Mouse (Mus musculus): Measurements from ENCODE around the gene Trpv1. TPM values are rescaled to one million over a fixed set of nuclear protein-coding genes. Genes with fewer than 3 reads are reported as not detected.

The Trpv1 gene
- polyA plus RNA-seq, 1 experiment from 2014 or later, result not detected

- Histone ChIP-seq H3K4me3 (replicated peaks) (no peak overlapping the region), H3K9me3 (replicated peaks) (no peaks in the 10 kb centered on the region), H3K4me2 (no peak overlapping the region), H3K27me3 (no peaks in the 10 kb centered on the region), H3K36me3 (no peaks in the 10 kb centered on the region), H3K27ac (no peak overlapping the region), H3K4me1 (replicated peaks) (no peaks in the 10 kb centered on the region), H3K9ac (no peak overlapping the region)
- ATAC-seq (ENCODE audit: low read depth), result no peak
- no peak for DNase-seq
- WGBS (ENCODE audit: insufficient replicate concordance), result 57% methylated on average over 9 of the region's 9 CpGs
Observed at GRCm38 (mm10) chr11:73283369-73283768, 49.3 kb downstream of the Trpv1 start.

GRCm38 (mm10) chr11:73283926-73284325 is 49.8 kb downstream of the Trpv1 start:
- 24% methylated on average over 1 of the region's 1 CpGs for WGBS (ENCODE audit: insufficient replicate concordance)
- DNase-seq (no peak), ATAC-seq (ENCODE audit: low read depth) (no peak)
- no peak overlapping the region for H3K4me2 ChIP-seq
- H3K9me3 ChIP-seq (replicated peaks), result no peaks in the 10 kb centered on the region
- H3K4me1 ChIP-seq (replicated peaks), result no peaks in the 10 kb centered on the region
- no peaks in the 10 kb centered on the region for H3K27me3 ChIP-seq
- no peak overlapping the region for H3K9ac ChIP-seq
- no peak overlapping the region for H3K27ac ChIP-seq
- H3K36me3 ChIP-seq, result no peaks in the 10 kb centered on the region
- H3K4me3 ChIP-seq (replicated peaks), result no peak overlapping the region

DNA sequence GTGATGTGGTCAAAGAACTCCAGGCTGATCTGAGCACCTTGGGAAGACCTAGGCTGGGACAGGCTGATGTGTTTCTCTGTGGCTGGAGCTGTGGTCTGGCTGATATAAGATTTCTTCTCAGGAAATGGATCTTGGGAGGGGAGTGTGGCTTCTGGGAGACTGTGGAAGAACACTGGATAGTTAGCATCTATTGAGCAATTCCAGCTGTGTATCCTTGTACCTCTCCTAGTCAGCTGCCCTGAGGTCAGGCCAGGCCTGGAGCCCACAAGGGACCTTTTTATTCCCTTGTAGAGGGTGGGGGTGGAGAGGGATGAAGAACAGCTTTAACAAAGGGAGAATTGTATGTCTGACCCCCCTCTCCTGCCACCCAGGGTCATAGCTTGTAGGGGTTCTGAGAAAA is 50.3 kb downstream of the Trpv1 start:
- ATAC-seq (ENCODE audit: low read depth) (no peak), DNase-seq (no peak)
- Histone ChIP-seq H3K4me2 (no peak overlapping the region), H3K36me3 (no peaks in the 10 kb centered on the region), H3K27ac (no peak overlapping the region), H3K4me1 (replicated peaks) (no peaks in the 10 kb centered on the region), H3K9ac (no peak overlapping the region), H3K9me3 (replicated peaks) (no peaks in the 10 kb centered on the region), H3K4me3 (replicated peaks) (no peak overlapping the region), H3K27me3 (no peaks in the 10 kb centered on the region)

GRCm38 (mm10) chr11:73289621-73290020 is 55.5 kb downstream of the Trpv1 start:
- no peaks in the 10 kb centered on the region for H3K27me3 ChIP-seq
- no peaks in the 10 kb centered on the region for H3K36me3 ChIP-seq
- no peak overlapping the region for H3K4me2 ChIP-seq
- no peaks in the 10 kb centered on the region for H3K9me3 ChIP-seq (replicated peaks)
- WGBS (ENCODE audit: insufficient replicate concordance), result 64% methylated on average over 1 of the region's 1 CpGs
- no peaks in the 10 kb centered on the region for H3K4me1 ChIP-seq (replicated peaks)
- H3K4me3 ChIP-seq (replicated peaks), result no peak overlapping the region
- DNase-seq (no peak), ATAC-seq (ENCODE audit: low read depth) (no peak)
- H3K27ac ChIP-seq, result no peak overlapping the region
- no peak overlapping the region for H3K9ac ChIP-seq

GRCm38 (mm10) chr11:73303123-73303522 is 69.0 kb downstream of the Trpv1 start:
- Histone ChIP-seq H3K9me3 (replicated peaks) (no peaks in the 10 kb centered on the region), H3K4me1 (replicated peaks) (no peaks in the 10 kb centered on the region), H3K4me3 (replicated peaks) (no peak overlapping the region), H3K4me2 (no peak overlapping the region), H3K9ac (no peak overlapping the region), H3K27ac (no peak overlapping the region), H3K27me3 (no peaks in the 10 kb centered on the region), H3K36me3 (no peaks in the 10 kb centered on the region)
- ATAC-seq (ENCODE audit: low read depth) (no peak), DNase-seq (no peak)
- 45% methylated on average over 2 of the region's 2 CpGs for WGBS (ENCODE audit: insufficient replicate concordance)

Other genes starting within 250 kb of the Trpv1 start
- gene P2rx1, start 235.2 kb upstream of the Trpv1 start, polyA plus RNA-seq (2015; fragmentation: Nextera tagmentation; extraction: Ambion mirVana), result 8.7 and 8.9 TPM in 2 replicates
- 0.79 and 0.90 TPM in 2 replicates for gene Camkk1, start 215.3 kb upstream of the Trpv1 start, polyA plus RNA-seq (2015; fragmentation: Nextera tagmentation; extraction: Ambion mirVana)
- gene Ncbp3, start 186.5 kb upstream of the Trpv1 start, polyA plus RNA-seq (2015; fragmentation: Nextera tagmentation; extraction: Ambion mirVana), result 5.7 and 6.2 TPM in 2 replicates
- gene Itgae, start 143.7 kb upstream of the Trpv1 start, polyA plus RNA-seq (2015; fragmentation: Nextera tagmentation; extraction: Ambion mirVana), result 0.12 TPM in 2 replicates
- 13.8 and 15.6 TPM in 2 replicates for gene Haspin, start 96.0 kb upstream of the Trpv1 start, polyA plus RNA-seq (2015; fragmentation: Nextera tagmentation; extraction: Ambion mirVana)
- gene P2rx5, start 73.9 kb upstream of the Trpv1 start, polyA plus RNA-seq (2015; fragmentation: Nextera tagmentation; extraction: Ambion mirVana), result 0.19 and 0.20 TPM in 2 replicates
- 97.4 and 98.5 TPM in 2 replicates for gene Emc6, start 57.3 kb upstream of the Trpv1 start, polyA plus RNA-seq (2015; fragmentation: Nextera tagmentation; extraction: Ambion mirVana)
- 32.1 and 34.8 TPM in 2 replicates for gene Tax1bp3, start 57.2 kb upstream of the Trpv1 start, polyA plus RNA-seq (2015; fragmentation: Nextera tagmentation; extraction: Ambion mirVana)
- gene Ctns, start 35.2 kb upstream of the Trpv1 start, polyA plus RNA-seq (2015; fragmentation: Nextera tagmentation; extraction: Ambion mirVana), result 6.2 and 7.6 TPM in 2 replicates
- 2.2 TPM in 2 replicates for gene Shpk, start 34.8 kb upstream of the Trpv1 start, polyA plus RNA-seq (2015; fragmentation: Nextera tagmentation; extraction: Ambion mirVana)
- 0.01 TPM in 1 of 2 replicates, not detected in the other for gene Trpv3, start 33.1 kb downstream of the Trpv1 start, polyA plus RNA-seq (2015; fragmentation: Nextera tagmentation; extraction: Ambion mirVana)
- 2.0 and 2.1 TPM in 2 replicates for gene Aspa, start 95.3 kb downstream of the Trpv1 start, polyA plus RNA-seq (2015; fragmentation: Nextera tagmentation; extraction: Ambion mirVana)
- not detected in 2 replicates for gene Gm49340, start 95.4 kb downstream of the Trpv1 start, polyA plus RNA-seq (2015; fragmentation: Nextera tagmentation; extraction: Ambion mirVana)
- gene Spata22, start 95.4 kb downstream of the Trpv1 start, polyA plus RNA-seq (2015; fragmentation: Nextera tagmentation; extraction: Ambion mirVana), result 1.2 and 2.7 TPM in 2 replicates
- gene Olfr20, start 116.5 kb downstream of the Trpv1 start, polyA plus RNA-seq (2015; fragmentation: Nextera tagmentation; extraction: Ambion mirVana), result not detected in 2 replicates
- gene Olfr376, start 137.0 kb downstream of the Trpv1 start, polyA plus RNA-seq (2015; fragmentation: Nextera tagmentation; extraction: Ambion mirVana), result not detected in 2 replicates
- gene Olfr1, start 165.3 kb downstream of the Trpv1 start, polyA plus RNA-seq (2015; fragmentation: Nextera tagmentation; extraction: Ambion mirVana), result not detected in 2 replicates
- not detected in 2 replicates for gene Olfr378, start 194.2 kb downstream of the Trpv1 start, polyA plus RNA-seq (2015; fragmentation: Nextera tagmentation; extraction: Ambion mirVana)
- not detected in 2 replicates for gene Olfr380, start 223.2 kb downstream of the Trpv1 start, polyA plus RNA-seq (2015; fragmentation: Nextera tagmentation; extraction: Ambion mirVana)

Measured in liver, embryonic 13.5 days (tissue).